Mouse (Mus musculus) left cerebral cortex, postnatal 36 days (tissue): ENCODE results near the gene 5031410I06Rik. TPM values are rescaled to one million over a fixed set of nuclear protein-coding genes. Genes with fewer than 3 reads are reported as not detected.
"Not testable (repeated sequence)": the region's sequence is repeated elsewhere in the genome, so short reads cannot be mapped to it uniquely, and the experiment has no call there.

ENCODE experiments used
- DNase-seq, 2 experiments: peaks; one replicate each; pipeline ENCODE4 v3.0.0; 2021 to 2022; ENCODE audit warnings: low spot score in 2 of 2, mixed read lengths in 1 of 2
- intact Hi-C: fragments of 180-260 bp; cut with DNase I; formaldehyde crosslinking; loops from one replicate; pipeline ENCODE4 v1.15.1; 2025
- total RNA-seq, 2 experiments: library from RNA; stranded (reverse); gene quantifications; 2 replicates each; pipeline ENCODE4 v1.2.3; 2021

The 5031410I06Rik gene
- total RNA-seq, result not detected

GRCm38 (mm10) chr5:26105262-26105661 is at the start of gene 5031410I06Rik:
Gene 5031410I06Rik (minus strand): TSS chr5:26105362.
- DNase-seq, intact Hi-C loops: not testable (repeated sequence)

GRCm38 (mm10) chr5:26142891-26143290 is 37.7 kb upstream of the 5031410I06Rik start:
- DNase-seq, result no peak
- intact Hi-C loops, result no loop called here

GRCm38 (mm10) chr5:26121321-26121720 is 16.2 kb upstream of the 5031410I06Rik start, which contains the start of gene Gm10220:
Gene Gm10220 (minus strand): TSS chr5:26121421.
- intact Hi-C loops, DNase-seq: not testable (repeated sequence)

GRCm38 (mm10) chr5:26089191-26089590 is 16.0 kb downstream of the 5031410I06Rik start, which contains the start of gene Gm10471:
Gene Gm10471 (minus strand): TSS chr5:26089291.
- DNase-seq, intact Hi-C loops: not testable (repeated sequence)

GRCm38 (mm10) chr5:26079023-26079422 is 26.1 kb downstream of the 5031410I06Rik start:
- intact Hi-C loops, DNase-seq: not testable (repeated sequence)

GRCm38 (mm10) chr5:26070716-26071115 is 34.4 kb downstream of the 5031410I06Rik start:
- intact Hi-C loops, result no loop called here
- no peak for DNase-seq

GRCm38 (mm10) chr5:26058481-26058880 is 46.7 kb downstream of the 5031410I06Rik start, which contains the start of gene Gm7347:
Gene Gm7347 (minus strand): TSS chr5:26058581.
- intact Hi-C loops, DNase-seq: not testable (repeated sequence)

Other genes with a start within 250 kb of the 5031410I06Rik start
- gene Gm21663, start 163.0 kb downstream of the 5031410I06Rik start, total RNA-seq, result not detected
- not detected for gene Gm21671, start 150.9 kb downstream of the 5031410I06Rik start, total RNA-seq
- not detected for gene Gm21680, start 132.7 kb downstream of the 5031410I06Rik start, total RNA-seq
- gene Gm21698, start 116.7 kb downstream of the 5031410I06Rik start, total RNA-seq, result not detected
- gene Gm1979, start 100.6 kb downstream of the 5031410I06Rik start, total RNA-seq, result not detected
- gene Gm5862, start 82.4 kb downstream of the 5031410I06Rik start, total RNA-seq, result not detected
- not detected for gene Speer4a, start 65.8 kb downstream of the 5031410I06Rik start, total RNA-seq
- not detected for gene Gm7347, start 46.8 kb downstream of the 5031410I06Rik start, total RNA-seq
- gene Gm10471, start 16.1 kb downstream of the 5031410I06Rik start, total RNA-seq, result not detected
- gene Gm10220, start 16.1 kb upstream of the 5031410I06Rik start, total RNA-seq, result not detected
- gene Gm7361, start 152.3 kb upstream of the 5031410I06Rik start, total RNA-seq, result under 1 TPM; 0.12 to 0.14 TPM